Mouse (Mus musculus) testis, adult 2 months (tissue): ENCODE measurements around the gene Ubxn7. TPM values are rescaled to one million over a fixed set of nuclear protein-coding genes. Genes with fewer than 3 reads are reported as not detected.

Experiments used
- H3K27ac ChIP-seq: fragments of 200-500 bp; 2 replicates; pipeline ENCODE4 v1.5.1; 2012; ENCODE audit warnings: low read depth, low read length; ENCODE audit not compliant: control insufficient read depth, insufficient read depth
- H3K27me3 ChIP-seq: fragments of 200-500 bp; 2 replicates; pipeline ENCODE4 v1.6.1; 2012; ENCODE audit warnings: mild to moderate bottlenecking, low read length, moderate library complexity; ENCODE audit not compliant: control insufficient read depth, insufficient read depth
- H3K36me3 ChIP-seq: fragments of 200-500 bp; 2 replicates; pipeline ENCODE4 v1.6.1; 2012; ENCODE audit warnings: mild to moderate bottlenecking, low read length; ENCODE audit not compliant: control insufficient read depth, insufficient read depth
- H3K4me1 ChIP-seq: fragments of 200-500 bp; 2 replicates; pipeline ENCODE4 v1.6.1; 2012; ENCODE audit warnings: low read length; ENCODE audit not compliant: control insufficient read depth, insufficient read depth
- H3K4me3 ChIP-seq: fragments of 200-500 bp; 2 replicates; pipeline ENCODE4 v1.5.1; 2012; ENCODE audit warnings: low read depth, mild to moderate bottlenecking, low read length, moderate library complexity, mixed read lengths; ENCODE audit not compliant: control insufficient read depth
- CTCF ChIP-seq: fragments of 200-500 bp; IDR thresholded peaks from 2 replicates; pipeline ENCODE4 v1.5.1; 2012; ENCODE audit warnings: low read depth, mild to moderate bottlenecking, inconsistent platforms, low read length, moderate library complexity; ENCODE audit not compliant: control insufficient read depth, insufficient read depth, insufficient replicate concordance
- POLR2A ChIP-seq: fragments of 200-500 bp; IDR thresholded peaks from 2 replicates; pipeline ENCODE4 v1.6.1; 2012; ENCODE audit warnings: low read depth, mild to moderate bottlenecking, inconsistent platforms, low read length, moderate library complexity; ENCODE audit not compliant: control insufficient read depth
- polyA plus RNA-seq: library from polyadenylated mRNA; depleted of rRNA; stranded (reverse); fragments of >200 nt; gene quantifications from 2 replicates; pipeline ENCODE4 v1.2.3, GENCODE M21; 2012

The Ubxn7 gene
- polyA plus RNA-seq, 1 experiment = 13.4 TPM

DNA sequence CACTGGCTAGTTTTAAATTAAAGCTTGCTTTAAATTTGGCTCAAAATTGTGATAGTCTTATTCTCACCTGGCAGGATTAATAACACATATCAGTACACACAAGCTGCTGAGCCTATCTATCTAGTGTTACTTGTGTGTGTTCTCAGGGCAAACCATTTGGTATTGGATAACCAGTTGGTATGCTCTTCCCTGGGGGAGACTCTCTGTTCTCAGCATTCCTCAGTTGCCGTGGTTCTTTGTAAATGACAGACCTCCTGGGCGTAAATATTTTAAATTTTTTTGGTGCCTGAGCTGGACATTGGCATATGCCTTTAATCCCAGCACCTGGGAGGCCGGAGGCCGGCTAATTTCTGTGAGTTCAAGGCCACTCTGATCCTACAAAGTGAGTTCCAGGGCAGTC is 19.2 kb upstream of the Ubxn7 start:
- Histone ChIP-seq H3K27me3 (no peaks in the 10 kb centered on the region), H3K4me1 (peaks cover 5% of the 10 kb centered on the region), H3K4me3 (no peak overlapping the region), H3K36me3 (no peaks in the 10 kb centered on the region), H3K27ac (no peak overlapping the region)
- TF ChIP-seq CTCF = no peak
- no peak for TF ChIP-seq POLR2A

DNA sequence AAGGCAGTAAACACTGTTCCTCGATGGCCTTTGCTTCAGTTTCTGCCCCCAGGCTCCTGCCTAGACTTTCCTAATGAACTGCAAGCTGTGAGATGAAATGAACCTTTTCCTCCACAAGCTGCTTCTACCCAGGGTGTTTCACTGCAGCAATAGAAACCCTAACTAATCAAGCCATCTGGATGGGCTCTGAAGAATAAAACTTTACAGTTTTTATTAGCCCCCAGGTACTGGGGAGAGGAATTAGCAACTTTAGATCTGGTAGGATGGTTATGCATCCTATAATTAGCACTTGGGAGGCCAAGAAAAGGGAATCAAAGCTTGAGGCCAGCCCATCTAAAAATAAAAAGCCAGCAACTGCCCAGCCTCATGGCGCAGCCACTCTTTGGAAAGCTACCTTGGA is 15.5 kb upstream of the Ubxn7 start:
- peaks cover 2% of the 10 kb centered on the region; the same call in 1 of the 2 replicates for H3K4me1 ChIP-seq
- H3K4me3 ChIP-seq = no peak overlapping the region
- TF ChIP-seq CTCF = no peak
- no peak for TF ChIP-seq POLR2A
- H3K36me3 ChIP-seq = no peaks in the 10 kb centered on the region
- H3K27ac ChIP-seq = no peak overlapping the region
- no peaks in the 10 kb centered on the region for H3K27me3 ChIP-seq

DNA sequence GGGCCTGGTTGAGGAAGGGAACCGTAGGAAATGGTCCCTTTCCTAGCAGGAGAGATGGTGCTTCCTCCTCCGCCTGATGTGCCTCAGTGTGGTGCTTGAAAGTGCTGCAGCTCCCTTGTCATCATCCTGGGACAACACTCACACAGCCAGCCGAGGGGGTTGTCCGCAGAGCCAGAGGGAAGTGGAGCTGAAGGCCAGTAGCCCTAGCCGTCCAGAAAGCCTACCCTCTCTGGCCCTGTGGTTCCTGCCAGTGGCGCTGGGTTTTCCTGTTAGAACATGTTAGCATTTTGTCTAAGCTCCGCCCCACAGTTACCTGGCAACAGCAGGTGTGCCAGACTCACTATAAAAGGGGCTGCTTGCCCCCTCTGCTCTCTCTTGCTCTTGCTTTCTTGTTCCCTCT is 8.1 kb upstream of the Ubxn7 start:
- TF ChIP-seq POLR2A (no peak), CTCF (no peak)
- no peaks in the 10 kb centered on the region for H3K27me3 ChIP-seq
- H3K4me3 ChIP-seq = peak overlapping the region; percentile 15; the same call in 1 of the 2 replicates

GRCm38 (mm10) chr16:32330876-32331670 is 984 bp upstream of the Ubxn7 start:
- no peak for TF ChIP-seq POLR2A
- TF ChIP-seq CTCF = no peak
- Histone ChIP-seq H3K27me3 (no peaks in the 10 kb centered on the region), H3K27ac (no peak overlapping the region)

More for the DNA sequence above, 8.1 kb upstream of the Ubxn7 start:
- H3K27ac ChIP-seq = no peak overlapping the region
- H3K4me1 ChIP-seq = peaks cover 10% of the 10 kb centered on the region
- H3K36me3 ChIP-seq = no peaks in the 10 kb centered on the region

GRCm38 (mm10) chr16:32332556-32333511 is 777 bp downstream of the Ubxn7 start:
- peaks cover 8% of the 10 kb centered on the region for H3K4me1 ChIP-seq
- TF ChIP-seq CTCF (no peak), POLR2A (no peak)
- peak overlapping the region; percentile 93 for H3K4me3 ChIP-seq

More at GRCm38 (mm10) chr16:32330876-32331670, 984 bp upstream of the Ubxn7 start:
- Histone ChIP-seq H3K4me1 (peaks cover 5% of the 10 kb centered on the region), H3K36me3 (no peaks in the 10 kb centered on the region), H3K4me3 (peak overlapping the region; percentile 64)

GRCm38 (mm10) chr16:32335146-32335545 is 3.1 kb downstream of the Ubxn7 start:
- H3K4me3 ChIP-seq = no peak overlapping the region
- TF ChIP-seq POLR2A (no peak), CTCF (no peak)
- H3K27ac ChIP-seq = no peak overlapping the region
- H3K36me3 ChIP-seq = no peaks in the 10 kb centered on the region
- no peaks in the 10 kb centered on the region for H3K27me3 ChIP-seq
- H3K4me1 ChIP-seq = peaks cover 8% of the 10 kb centered on the region

More at GRCm38 (mm10) chr16:32332556-32333511, 777 bp downstream of the Ubxn7 start:
- no peaks in the 10 kb centered on the region for H3K36me3 ChIP-seq
- no peaks in the 10 kb centered on the region for H3K27me3 ChIP-seq
- H3K27ac ChIP-seq = peak overlapping the region; percentile 95

DNA sequence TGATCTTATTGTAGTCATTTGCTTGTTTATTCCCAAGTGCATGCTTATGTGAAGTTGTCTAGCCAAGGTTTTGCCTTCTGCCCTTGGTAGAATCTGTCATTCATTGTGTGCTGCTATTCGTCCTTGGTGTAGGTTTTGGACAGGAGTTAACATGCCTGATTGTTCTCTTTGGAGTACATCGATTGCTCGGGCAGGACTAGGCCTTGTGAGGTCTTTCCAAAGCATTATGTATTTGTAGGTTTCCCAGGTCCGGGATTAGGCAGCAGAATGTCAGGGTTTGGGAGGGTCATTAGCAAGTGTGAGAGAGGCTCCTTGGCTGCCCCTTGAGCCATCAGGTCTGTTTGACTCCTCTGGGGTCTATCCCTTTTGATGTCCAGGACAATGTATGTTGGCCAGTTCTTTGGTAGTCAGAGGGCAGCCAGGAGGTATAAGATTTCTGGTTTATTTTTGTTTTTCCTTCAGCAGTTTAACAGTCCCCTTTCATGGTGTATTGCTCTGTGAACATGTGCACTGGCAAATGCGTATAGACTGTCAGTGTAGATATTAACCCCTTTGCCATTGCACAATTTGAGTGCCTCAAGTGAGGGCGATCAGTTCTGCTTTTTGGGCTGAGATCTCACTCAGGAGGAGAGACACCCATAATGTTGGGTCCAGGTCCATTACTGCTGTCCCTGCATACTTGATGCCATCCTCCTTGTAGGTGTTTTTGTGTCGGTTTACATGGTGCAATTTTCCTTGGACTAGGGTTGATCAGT is 4.1 kb downstream of the Ubxn7 start:
- Histone ChIP-seq H3K4me1 (peaks cover 8% of the 10 kb centered on the region), H3K4me3 (no peak overlapping the region), H3K27me3 (no peaks in the 10 kb centered on the region), H3K27ac (no peak overlapping the region), H3K36me3 (no peaks in the 10 kb centered on the region)
- TF ChIP-seq CTCF (no peak), POLR2A (no peak)
